Mouse (Mus musculus) induced T-regulatory cell, adult 2 months (primary cell): ENCODE measurements around the gene Pttg1.

Experiments used
- DNase-seq: peaks from one replicate; pipeline ENCODE4 v3.0.0-alpha.2; 2012; ENCODE audit warnings: low read depth

Gene Pttg1

GRCm38 (mm10) chr11:43425824-43426413 lies at the start of gene Pttg1:
Gene Pttg1, minus strand, starts transcription at chr11:43426251.
- DNase-seq: peak; percentile 96

- peak; percentile 63 for DNase-seq
These were observed 48.2 kb upstream of the Pttg1 start, which contains the start of gene C1qtnf2 for GRCm38 (mm10) chr11:43474225-43474774. Gene C1qtnf2, plus strand, starts transcription at chr11:43474276.

GRCm38 (mm10) chr11:43473635-43474224 lies 47.7 kb upstream of the Pttg1 start:
- DNase-seq: no peak

GRCm38 (mm10) chr11:43473115-43473514 lies 47.1 kb upstream of the Pttg1 start:
- no peak for DNase-seq

- no peak for DNase-seq
These were observed 45.1 kb upstream of the Pttg1 start for GRCm38 (mm10) chr11:43470881-43471820.

GRCm38 (mm10) chr11:43470118-43470517 lies 44.1 kb upstream of the Pttg1 start:
- DNase-seq: no peak

GRCm38 (mm10) chr11:43463204-43463603 lies 37.2 kb upstream of the Pttg1 start:
- DNase-seq: no peak

- DNase-seq: no peak
These were observed 26.2 kb upstream of the Pttg1 start for GRCm38 (mm10) chr11:43452266-43452665.

GRCm38 (mm10) chr11:43451322-43451721 lies 25.3 kb upstream of the Pttg1 start:
- DNase-seq: no peak

GRCm38 (mm10) chr11:43449916-43450315 lies 23.9 kb upstream of the Pttg1 start:
- DNase-seq: no peak

- no peak for DNase-seq
These were observed 17.1 kb upstream of the Pttg1 start for GRCm38 (mm10) chr11:43443183-43443582.

- no peak for DNase-seq
These were observed 15.1 kb upstream of the Pttg1 start for GRCm38 (mm10) chr11:43441121-43441520.

GRCm38 (mm10) chr11:43434024-43434407 lies 8.0 kb upstream of the Pttg1 start:
- DNase-seq: no peak

- DNase-seq: peak; percentile 93
These were observed 7.4 kb upstream of the Pttg1 start, which contains the start of gene Slu7 for GRCm38 (mm10) chr11:43433254-43434023. Gene Slu7, plus strand, starts transcription at chr11:43433744.

GRCm38 (mm10) chr11:43426414-43426884 lies 398 bp upstream of the Pttg1 start:
- DNase-seq: no peak

- peak; percentile 40 for DNase-seq
These were observed 813 bp downstream of the Pttg1 start for GRCm38 (mm10) chr11:43425166-43425709.

GRCm38 (mm10) chr11:43424386-43424785 lies 1.7 kb downstream of the Pttg1 start:
- peak; percentile 41 for DNase-seq

GRCm38 (mm10) chr11:43417201-43417600 lies 8.8 kb downstream of the Pttg1 start:
- DNase-seq: no peak

- peak; percentile 92 for DNase-seq
These were observed 13.1 kb downstream of the Pttg1 start for GRCm38 (mm10) chr11:43412771-43413451.

GRCm38 (mm10) chr11:43411413-43411812 lies 14.6 kb downstream of the Pttg1 start:
- peak; percentile 92 for DNase-seq

- DNase-seq: peak; percentile 56
These were observed 15.8 kb downstream of the Pttg1 start for GRCm38 (mm10) chr11:43410291-43410690.
